Mouse (Mus musculus): Measurements from ENCODE around the gene Gcnt4.

GRCm38 (mm10) chr13:96967091-96967490 is 42.6 kb downstream of the Gcnt4 start:
- TF ChIP-seq CTCF (IDR thresholded peaks at IDR 0.05; ENCODE audit: low read depth), result no peak
- TF ChIP-seq EP300 (optimal IDR thresholded peaks at IDR 0.05), result no peak
